Mouse (Mus musculus) lung, postnatal 25 days (tissue): ENCODE measurements around the gene Gpsm1.

Source experiments
- DNase-seq: peaks from one replicate; pipeline ENCODE4 v3.0.0; 2022; ENCODE audit warnings: low spot score

Gpsm1 gene

DNA sequence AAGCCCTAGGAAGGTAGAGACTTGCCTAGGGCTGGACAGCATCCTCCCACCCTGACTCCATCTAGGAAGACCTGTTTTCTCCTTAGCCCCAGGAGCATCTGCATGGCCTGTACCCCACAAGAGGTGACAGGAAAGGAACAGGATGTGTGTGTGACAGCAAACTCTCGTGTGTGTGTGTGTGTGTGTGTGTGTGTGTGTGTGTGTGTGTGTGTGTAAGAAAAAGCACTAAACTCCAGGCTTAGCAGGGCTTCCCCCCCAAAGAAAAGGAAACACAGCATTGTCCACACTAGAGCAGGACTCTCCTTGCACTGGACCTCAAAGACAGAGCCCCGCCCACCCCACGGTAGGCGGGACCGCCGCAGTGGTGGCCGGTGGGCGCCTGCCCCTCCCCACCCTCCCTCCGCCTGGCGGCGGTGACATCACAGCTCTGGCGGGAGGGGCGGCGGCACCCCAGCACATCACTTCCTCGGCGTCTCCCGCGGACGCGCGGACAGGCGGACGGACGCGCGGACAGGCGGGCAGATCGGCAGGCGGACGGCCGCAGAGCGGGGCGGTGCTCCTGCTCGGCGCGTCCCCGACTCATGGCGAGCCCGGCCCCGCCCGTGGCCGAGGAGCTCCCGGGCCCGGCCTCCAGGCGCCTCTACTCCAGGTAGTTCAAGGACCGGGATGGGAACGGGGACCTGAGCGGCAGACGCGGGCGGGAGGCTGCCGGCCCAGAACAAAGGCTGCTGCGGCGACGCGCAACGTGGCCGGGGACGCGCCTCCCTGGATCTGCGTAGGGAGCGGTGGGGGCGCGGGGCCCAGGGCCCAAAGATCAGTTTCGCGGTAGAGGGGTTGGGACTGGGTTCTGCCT lies at the start of gene Gpsm1:
Gene Gpsm1, plus strand, starts transcription at position 444 of the 853 bp plus-strand sequence.
- DNase-seq: peak; percentile 82

GRCm38 (mm10) chr2:26266066-26266742 lies 49.1 kb upstream of the Gpsm1 start:
- DNase-seq: no peak

DNA sequence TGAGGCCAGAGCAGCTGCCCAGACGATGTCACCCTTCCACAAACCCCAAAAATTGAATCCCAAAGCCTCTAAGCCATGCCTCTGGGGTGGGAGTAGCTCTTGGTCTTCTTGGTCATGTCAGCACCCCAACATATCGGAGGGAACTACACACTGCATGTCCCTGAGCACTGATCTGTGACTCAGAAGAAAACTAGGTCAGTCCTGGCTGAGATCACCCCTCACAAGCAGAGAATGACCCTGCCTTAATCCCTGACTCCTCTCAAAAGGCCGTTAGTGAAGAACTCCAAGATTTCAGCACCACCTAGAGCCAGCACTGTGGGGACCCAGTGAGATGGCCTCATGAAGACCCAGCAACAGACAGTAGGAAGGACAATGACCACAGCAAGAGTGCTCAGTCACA lies 47.1 kb upstream of the Gpsm1 start:
- DNase-seq: no peak

- peak; percentile 52 for DNase-seq
These were observed 41.7 kb upstream of the Gpsm1 start for GRCm38 (mm10) chr2:26273611-26274010.

- no peak for DNase-seq
These were observed 35.6 kb upstream of the Gpsm1 start for GRCm38 (mm10) chr2:26279712-26280111.

DNA sequence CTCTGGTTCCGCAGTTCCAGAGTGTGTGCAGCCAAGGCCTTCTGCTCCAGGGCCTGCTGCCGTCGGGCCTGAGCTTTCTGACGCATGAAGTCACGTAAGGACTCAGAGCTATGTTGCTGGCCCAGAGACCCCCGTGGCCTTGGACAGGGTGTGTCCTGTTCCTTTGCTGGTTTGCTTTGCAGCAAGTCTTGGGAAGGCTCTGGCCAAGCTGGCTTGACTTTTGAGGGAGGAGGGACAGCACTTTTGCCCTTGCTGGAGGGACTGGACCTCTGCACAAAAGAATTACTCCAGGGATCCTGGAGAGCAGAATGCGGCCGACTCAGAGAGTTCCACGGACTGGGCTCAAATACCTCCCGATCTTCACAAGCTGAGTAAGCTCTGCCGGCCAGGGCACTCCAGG lies 34.7 kb upstream of the Gpsm1 start:
- DNase-seq: no peak

- DNase-seq: no peak
These were observed 29.5 kb upstream of the Gpsm1 start for GRCm38 (mm10) chr2:26285804-26286203.

DNA sequence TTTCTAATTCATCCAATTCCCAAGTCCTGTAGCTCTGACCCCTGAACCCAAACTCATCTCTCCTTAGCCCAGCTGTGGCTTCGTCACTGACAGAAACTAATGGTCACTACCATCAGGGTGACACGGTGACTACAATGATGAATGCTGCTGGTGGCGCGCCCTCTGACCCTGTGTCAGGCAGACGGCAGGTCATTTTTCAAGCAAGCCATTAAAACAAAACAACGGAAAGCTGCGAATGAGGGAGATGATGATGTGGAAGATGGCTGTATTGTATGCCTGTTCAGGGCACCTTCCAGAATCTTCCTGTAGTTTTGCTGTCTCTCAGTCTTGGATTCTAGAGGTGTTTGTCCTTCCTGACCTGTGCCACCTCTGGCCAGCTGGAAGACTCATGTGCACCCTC lies 28.9 kb upstream of the Gpsm1 start:
- DNase-seq: no peak

DNA sequence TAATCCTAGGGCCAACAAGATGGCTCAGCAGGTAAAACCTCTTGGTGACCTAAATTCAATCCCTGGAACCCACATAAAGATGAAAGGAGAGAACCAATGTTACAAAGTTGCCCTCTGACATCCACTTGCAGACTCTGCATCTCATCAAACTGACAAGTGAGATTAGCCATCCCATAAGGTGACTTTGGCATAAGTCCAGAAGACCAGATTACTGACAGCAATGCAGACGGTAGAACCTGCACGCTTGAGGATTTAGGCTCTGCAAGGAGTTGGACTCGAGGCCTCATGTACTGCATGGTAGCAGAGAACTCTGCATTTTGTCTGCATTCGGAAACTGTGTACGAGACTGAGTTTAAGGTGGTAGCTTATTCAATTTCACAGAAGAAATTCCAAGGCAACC lies 25.2 kb upstream of the Gpsm1 start:
- DNase-seq: no peak

DNA sequence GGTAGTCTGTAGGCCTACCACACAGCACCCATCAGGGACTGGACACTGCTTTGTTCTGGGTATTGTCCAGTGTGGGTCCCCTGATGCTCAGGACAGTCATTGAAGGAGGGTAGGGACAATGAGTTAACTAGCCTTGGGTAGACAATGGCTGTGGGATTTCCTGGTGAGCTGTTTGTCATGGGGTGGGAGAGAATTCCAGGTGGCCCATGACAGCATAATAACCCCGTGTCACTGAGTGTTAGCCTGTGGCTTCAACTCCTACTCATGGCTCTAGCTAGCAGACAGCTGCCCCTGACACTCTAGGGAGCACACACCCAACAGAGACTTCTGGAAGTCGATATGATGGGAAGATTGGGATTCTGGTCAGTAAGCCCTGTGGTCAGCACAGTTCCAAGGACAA lies 20.9 kb upstream of the Gpsm1 start, which contains the start of gene Ccdc187:
Gene Ccdc187, minus strand, starts transcription at position 101 of the 400 bp plus-strand sequence.
- no peak for DNase-seq

DNA sequence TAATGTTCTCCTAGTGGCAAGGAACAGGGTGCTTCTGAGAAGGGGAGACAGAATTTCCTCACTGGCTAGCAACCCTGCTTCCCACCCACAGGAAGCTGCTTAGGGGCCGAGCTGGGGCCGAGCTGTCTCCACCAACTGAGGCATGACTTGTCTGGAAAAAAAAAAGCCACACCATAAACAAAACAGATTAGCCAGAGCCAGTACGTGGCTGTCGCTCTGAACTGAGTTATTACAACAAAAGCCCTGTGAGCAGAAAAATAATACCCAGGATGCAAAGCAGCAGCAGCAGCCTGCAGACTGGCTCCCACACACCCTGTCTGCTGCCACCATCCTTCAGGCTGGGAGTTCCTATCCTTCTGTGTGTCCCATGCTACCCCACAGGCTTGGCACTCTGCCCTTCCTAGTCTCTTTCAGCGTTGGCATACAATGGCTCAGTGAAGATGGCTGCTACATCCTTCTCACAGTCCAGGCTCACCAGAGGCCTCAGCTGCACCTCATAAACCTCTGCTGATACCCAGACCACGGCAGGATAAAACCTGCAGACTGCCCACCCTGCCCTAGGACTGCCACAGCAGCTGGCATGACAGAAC lies 18.6 kb upstream of the Gpsm1 start:
- no peak for DNase-seq

- DNase-seq: no peak
These were observed 17.0 kb upstream of the Gpsm1 start for GRCm38 (mm10) chr2:26298208-26298855.

- DNase-seq: no peak
These were observed 16.5 kb upstream of the Gpsm1 start for GRCm38 (mm10) chr2:26298856-26299230.

DNA sequence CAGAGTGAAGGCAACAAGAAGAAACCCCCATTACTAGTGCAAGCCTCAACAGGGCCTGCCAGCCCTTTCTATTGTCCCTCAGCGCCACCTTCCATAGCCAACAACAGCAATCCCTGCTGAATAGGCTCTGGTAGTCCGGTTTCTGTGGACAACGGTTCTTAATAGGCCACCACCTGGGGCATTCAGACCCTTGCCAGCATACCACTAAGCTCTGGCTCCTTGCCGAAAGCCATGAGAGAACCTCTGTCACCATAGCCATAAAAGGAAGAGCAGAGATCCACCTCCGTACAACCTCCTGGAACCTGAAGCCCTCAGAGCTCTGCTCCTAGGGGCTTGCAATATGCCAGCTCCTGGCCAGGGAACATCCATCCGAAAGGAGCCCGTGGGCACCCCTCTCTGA lies 16.0 kb upstream of the Gpsm1 start:
- DNase-seq: no peak

- DNase-seq: no peak
These were observed 15.0 kb upstream of the Gpsm1 start for GRCm38 (mm10) chr2:26300161-26300807.

DNA sequence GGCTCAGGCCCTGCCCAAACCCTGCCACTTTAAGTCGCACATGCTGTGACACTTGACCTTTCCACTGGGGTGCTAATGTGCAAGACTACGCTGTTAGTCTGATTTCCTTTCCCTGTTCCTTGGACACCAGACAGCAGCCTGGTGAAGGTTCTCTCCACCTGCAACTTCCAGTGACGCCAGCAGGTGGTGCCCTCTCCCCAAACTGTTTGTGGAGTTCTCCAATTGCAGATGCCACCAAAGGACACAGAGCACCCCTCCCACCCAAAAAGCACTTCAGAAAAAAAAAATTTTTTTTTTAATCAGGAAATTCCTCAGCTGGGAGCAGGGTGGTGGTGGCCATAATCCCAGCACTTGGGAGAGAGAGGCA lies 14.5 kb upstream of the Gpsm1 start:
- DNase-seq: peak; percentile 91

- DNase-seq: no peak
These were observed 13.3 kb upstream of the Gpsm1 start for GRCm38 (mm10) chr2:26302005-26302503.

DNA sequence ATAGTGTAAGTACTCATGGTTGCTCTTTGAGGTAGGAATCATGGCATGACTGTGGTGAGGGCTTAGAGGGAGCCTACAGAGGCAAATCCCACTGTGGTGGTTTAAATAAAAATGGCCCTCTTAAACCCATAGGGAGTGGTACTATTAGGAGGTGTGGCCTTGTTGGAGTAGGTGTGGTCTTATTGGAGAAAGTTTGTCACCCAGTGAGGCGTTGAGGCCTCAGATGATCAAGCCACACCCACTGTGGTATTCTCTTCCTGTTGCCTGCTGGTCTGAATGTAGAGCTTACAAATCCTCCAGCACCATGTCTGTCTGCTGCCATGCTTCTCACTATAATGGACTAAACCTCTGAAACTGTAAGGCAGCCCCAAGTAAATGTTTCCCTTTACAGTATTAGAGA lies 10.6 kb upstream of the Gpsm1 start:
- no peak for DNase-seq

DNA sequence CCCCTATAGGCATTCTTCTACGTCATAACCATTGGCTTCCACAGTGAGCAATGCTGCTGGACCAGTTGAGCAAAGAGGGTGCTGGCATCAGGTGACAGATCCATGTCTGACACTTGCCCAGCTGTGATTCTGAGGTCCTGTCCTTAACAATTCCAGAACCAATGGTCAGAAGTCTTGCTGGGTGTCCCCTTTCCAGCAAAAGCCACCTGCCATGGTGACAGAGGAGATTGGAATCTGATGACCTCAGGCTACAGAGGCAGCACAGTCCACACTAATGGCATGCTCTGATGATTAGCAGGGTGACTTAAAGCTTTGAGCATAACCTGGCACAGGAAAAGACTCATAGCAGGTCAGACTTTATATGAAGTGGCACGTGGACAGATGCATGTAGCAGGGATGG lies 9.8 kb upstream of the Gpsm1 start:
- no peak for DNase-seq

DNA sequence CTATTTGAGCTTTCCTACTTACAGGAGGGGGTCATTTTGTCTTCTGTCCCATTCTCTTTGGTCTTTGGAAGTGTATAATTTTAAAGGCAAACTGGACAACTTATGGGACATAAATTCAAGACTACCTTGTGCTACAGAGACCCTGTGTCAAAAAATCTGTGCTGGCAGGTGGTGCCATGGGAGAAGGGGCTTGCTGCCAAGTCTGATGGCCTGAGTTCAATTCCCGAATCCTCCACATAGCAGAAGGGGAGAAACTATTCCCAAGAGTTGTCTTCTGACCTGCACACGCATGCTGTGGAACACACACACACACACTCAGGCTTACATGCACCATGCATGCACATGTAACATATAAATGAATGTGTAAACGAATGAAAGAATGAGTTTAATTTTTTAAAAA lies 8.6 kb upstream of the Gpsm1 start:
- DNase-seq: no peak

DNA sequence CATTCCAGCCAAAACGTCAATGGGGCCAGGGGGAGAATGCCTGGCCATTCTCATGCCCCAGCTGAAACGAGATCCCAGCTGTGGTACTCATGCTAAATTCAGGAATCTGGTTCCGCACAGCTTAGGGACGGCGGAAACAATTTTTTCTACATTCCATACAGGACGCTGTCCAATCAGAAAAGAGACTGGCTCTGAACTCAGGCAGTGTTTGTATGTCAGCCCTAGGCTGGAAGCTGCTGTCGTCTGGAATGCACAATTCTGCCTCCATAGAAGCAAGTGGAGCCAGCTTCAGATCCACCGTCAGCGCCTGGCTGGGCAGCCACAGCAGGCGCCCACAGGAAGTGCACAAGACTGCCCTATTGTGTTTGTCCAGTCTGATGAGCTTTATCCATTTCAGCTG lies 5.6 kb upstream of the Gpsm1 start:
- DNase-seq: peak; percentile 44

- no peak for DNase-seq
These were observed 3.4 kb upstream of the Gpsm1 start for GRCm38 (mm10) chr2:26311936-26312335.
